Mouse (Mus musculus): ENCODE data around the gene Hpse.

DNA sequence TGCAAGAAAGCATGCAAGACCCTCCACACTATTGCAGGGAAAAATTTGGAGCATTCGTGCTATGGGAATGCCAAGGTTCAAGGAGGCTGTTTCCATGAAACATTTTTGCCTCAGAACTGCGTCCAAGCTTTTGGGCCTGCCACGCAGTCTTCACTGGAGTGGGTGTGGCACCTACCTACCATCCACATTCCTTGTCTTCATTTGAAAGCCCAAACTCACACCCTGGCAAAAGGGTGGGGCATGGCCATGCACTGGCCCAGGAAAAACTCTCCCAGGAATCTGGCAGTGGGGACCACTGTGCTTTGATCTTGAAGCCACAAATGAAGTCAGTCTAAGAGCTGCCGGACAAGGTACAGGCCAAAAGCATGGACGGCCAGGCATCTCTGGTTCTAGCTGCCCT lies 38.6 kb upstream of the Hpse start:
- TF ChIP-seq CTCF (IDR thresholded peaks at IDR 0.05; ENCODE audit: low read depth, low read length) (no peak), POLR2AphosphoS5 (IDR thresholded peaks at IDR 0.05; ENCODE audit: insufficient replicate concordance, low read depth, low read length) (no peak)

Data from G1E (cell line).